Mouse (Mus musculus): ENCODE results near the gene Dpf1. TPM values are rescaled to one million over a fixed set of nuclear protein-coding genes. Genes with fewer than 3 reads are reported as not detected.
A peak's percentile ranks its signal among the peaks of the same experiment; 100 is the strongest.

The Dpf1 gene
- polyA plus RNA-seq, 1 experiment from 2014 or later = 1.9 TPM

DNA sequence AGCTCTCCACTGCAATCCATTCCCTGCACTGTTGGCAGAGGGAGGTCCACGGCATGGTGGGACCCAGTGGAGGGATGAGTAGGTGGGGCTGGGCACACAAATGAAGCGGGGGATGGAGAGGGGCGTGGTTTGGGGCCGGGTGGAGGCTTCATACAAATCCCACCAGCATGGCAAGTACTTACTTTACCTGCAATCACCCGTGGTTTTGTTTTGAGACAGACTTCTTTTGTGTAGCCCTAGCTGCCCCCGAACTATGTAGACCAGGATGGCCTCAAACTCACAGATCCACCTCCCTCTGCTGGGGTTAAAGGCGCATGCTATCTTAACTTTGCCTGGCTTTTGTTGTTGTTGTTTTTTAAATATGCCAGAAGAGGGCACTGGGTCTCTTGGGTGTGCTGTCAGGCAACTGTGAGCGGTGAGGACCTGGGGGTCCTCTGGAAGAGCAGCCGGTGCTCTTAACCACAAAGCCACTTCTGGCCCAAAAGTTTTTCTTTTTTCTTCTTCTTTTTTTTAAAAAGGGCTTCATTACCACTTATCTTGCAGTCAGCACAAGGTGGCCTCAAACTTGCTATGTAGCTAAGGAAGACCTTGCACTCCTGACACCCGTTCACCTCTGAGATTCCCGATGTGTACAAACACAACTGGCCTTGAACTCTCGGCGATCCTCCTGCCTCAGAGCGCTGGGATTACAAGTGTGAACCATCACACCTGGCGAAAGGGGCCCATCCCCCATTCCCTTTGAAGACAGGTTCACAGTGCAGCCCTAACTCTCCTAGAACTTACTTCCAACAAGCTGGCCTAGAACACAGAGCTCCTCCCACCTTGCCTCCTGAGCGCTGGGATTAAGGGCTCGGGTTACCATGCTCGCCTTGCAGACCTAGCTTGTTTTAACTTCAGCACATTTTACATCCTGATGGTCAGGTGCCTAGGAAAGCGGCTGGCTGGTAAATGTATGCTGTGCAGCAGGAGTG lies 15.9 kb downstream of the Dpf1 start:
- DNase-seq (ENCODE audit: low spot score) (no peak), ATAC-seq (ENCODE audit: low FRiP score, low TSS enrichment) (0 out of 2 replicates have a peak, but pooled peaks have one; percentile 3)
- WGBS = 21% methylated on average over 19 of the region's 19 CpGs
- no peaks in the 10 kb centered on the region for H3K27me3 ChIP-seq (ENCODE audit: control insufficient read depth, insufficient read depth, low read length)
- peak overlapping the region; percentile 45 for H3K4me2 ChIP-seq (replicated peaks; ENCODE audit: low read depth)
- peak; percentile 51 for TF ChIP-seq CTCF (IDR thresholded peaks at IDR 0.05; ENCODE audit: low read depth)
- no peak for TF ChIP-seq EP300 (optimal IDR thresholded peaks at IDR 0.05)
- peaks cover 14% of the 10 kb centered on the region; the same call in 1 of the 2 replicates for H3K4me1 ChIP-seq (replicated peaks; ENCODE audit: control insufficient read depth, insufficient read depth)
- H3K36me3 ChIP-seq (ENCODE audit: control insufficient read depth, insufficient read depth, low read length) = peaks cover 4% of the 10 kb centered on the region; the same call in 1 of the 2 replicates
- H3K9me3 ChIP-seq (ENCODE audit: control insufficient read depth, low read length) = no peaks in the 10 kb centered on the region
- H3K9ac ChIP-seq (ENCODE audit: low read length) = peak overlapping the region; percentile 35; the same call in 1 of the 2 replicates
- peak overlapping the region; percentile 25 for H3K4me3 ChIP-seq (ENCODE audit: low read depth, low read length)
- H3K27ac ChIP-seq (replicated peaks) = peak overlapping the region; percentile 67

DNA sequence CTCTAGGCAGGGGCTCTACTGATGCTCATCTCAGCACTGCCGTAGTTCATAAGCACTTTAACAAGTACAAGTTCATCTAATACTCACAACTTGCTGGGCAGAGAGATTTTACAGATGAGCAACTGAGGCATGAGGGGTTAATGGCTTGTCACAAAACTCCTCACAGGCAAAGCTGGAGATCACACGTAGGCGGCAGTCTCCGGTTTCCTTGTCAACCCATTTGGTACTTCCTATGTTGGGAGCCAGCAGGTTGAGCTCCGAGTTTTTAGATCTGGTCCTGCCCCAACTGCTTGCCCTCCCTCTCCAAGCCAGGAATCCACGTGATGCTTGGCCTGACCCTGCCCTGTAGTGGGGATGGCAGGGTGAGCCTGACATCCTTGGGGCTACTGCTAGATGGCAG lies 23.3 kb downstream of the Dpf1 start:
- H3K4me1 ChIP-seq (replicated peaks; ENCODE audit: control insufficient read depth, insufficient read depth) = no peaks in the 10 kb centered on the region
- no peak overlapping the region for H3K9ac ChIP-seq (ENCODE audit: low read length)
- no peaks in the 10 kb centered on the region for H3K9me3 ChIP-seq (ENCODE audit: control insufficient read depth, low read length)
- ATAC-seq (ENCODE audit: low FRiP score, low TSS enrichment) = no peak
- H3K36me3 ChIP-seq (ENCODE audit: control insufficient read depth, insufficient read depth, low read length) = peaks cover 28% of the 10 kb centered on the region; the same call in 1 of the 2 replicates
- no peak overlapping the region for H3K4me3 ChIP-seq (ENCODE audit: low read depth, low read length)
- no peak overlapping the region for H3K4me2 ChIP-seq (replicated peaks; ENCODE audit: low read depth)
- H3K27me3 ChIP-seq (ENCODE audit: control insufficient read depth, insufficient read depth, low read length) = no peaks in the 10 kb centered on the region
- no peak for DNase-seq (ENCODE audit: low spot score)
- WGBS = 80% methylated on average over 6 of the region's 6 CpGs
- TF ChIP-seq CTCF (IDR thresholded peaks at IDR 0.05; ENCODE audit: low read depth) (no peak), EP300 (optimal IDR thresholded peaks at IDR 0.05) (no peak)
- H3K27ac ChIP-seq (replicated peaks) = no peak overlapping the region

DNA sequence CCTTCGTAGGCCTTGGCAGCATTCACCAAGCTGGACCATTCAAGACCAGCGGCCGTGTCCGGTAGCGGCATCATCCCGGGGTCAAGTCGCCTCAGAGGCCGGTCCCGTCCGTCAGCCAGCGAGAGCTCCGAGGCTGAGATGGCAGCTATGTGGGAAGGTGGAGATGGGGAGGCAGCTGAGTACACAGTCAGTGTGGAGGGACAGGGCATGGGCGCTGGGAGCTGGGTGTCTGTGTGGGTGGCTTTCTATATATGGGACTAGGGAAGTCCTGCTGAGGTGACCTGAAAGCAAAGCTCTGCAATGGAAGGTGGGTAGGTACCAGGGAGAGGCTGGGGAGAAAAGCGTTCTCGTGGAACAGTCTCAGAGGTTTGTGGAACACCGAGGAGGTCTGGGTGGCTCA lies 25.2 kb downstream of the Dpf1 start:
- H3K36me3 ChIP-seq (ENCODE audit: control insufficient read depth, insufficient read depth, low read length) = peaks cover 28% of the 10 kb centered on the region; the same call in 1 of the 2 replicates
- H3K4me3 ChIP-seq (ENCODE audit: low read depth, low read length) = no peak overlapping the region
- H3K9ac ChIP-seq (ENCODE audit: low read length) = no peak overlapping the region
- H3K4me2 ChIP-seq (replicated peaks; ENCODE audit: low read depth) = no peak overlapping the region
- H3K4me1 ChIP-seq (replicated peaks; ENCODE audit: control insufficient read depth, insufficient read depth) = no peaks in the 10 kb centered on the region
- H3K27me3 ChIP-seq (ENCODE audit: control insufficient read depth, insufficient read depth, low read length) = no peaks in the 10 kb centered on the region
- no peak overlapping the region for H3K27ac ChIP-seq (replicated peaks)
- no peak for TF ChIP-seq EP300 (optimal IDR thresholded peaks at IDR 0.05)
- no peak for TF ChIP-seq CTCF (IDR thresholded peaks at IDR 0.05; ENCODE audit: low read depth)
- 89% methylated on average over 16 of the region's 16 CpGs for WGBS
- no peak for DNase-seq (ENCODE audit: low spot score)
- no peaks in the 10 kb centered on the region for H3K9me3 ChIP-seq (ENCODE audit: control insufficient read depth, low read length)
- ATAC-seq (ENCODE audit: low FRiP score, low TSS enrichment) = no peak

DNA sequence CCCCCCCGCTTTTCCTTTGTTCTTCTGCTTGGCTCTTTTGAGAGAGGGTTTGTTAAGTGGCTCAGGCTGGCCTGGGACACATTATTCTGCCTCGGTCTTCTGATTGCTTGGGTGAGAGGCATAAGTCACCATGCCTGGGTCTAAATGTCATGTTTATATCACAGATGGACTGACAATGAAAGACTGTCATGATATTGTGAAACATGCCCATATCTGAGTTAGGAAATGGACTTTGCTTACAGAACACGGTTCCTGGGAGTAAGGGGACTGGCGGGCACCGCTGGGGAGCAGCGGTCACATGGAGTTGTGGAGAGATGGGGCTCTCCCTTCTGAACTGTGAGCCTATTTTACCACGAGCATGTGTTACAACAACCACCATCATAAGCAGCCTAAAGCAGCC lies 30.4 kb downstream of the Dpf1 start:
- WGBS = 72% methylated on average over 6 of the region's 7 CpGs
- no peak for DNase-seq (ENCODE audit: low spot score)
- H3K4me2 ChIP-seq (replicated peaks; ENCODE audit: low read depth) = no peak overlapping the region
- TF ChIP-seq CTCF (IDR thresholded peaks at IDR 0.05; ENCODE audit: low read depth) (no peak), EP300 (optimal IDR thresholded peaks at IDR 0.05) (no peak)
- H3K4me3 ChIP-seq (ENCODE audit: low read depth, low read length) = no peak overlapping the region
- H3K27me3 ChIP-seq (ENCODE audit: control insufficient read depth, insufficient read depth, low read length) = no peaks in the 10 kb centered on the region
- no peak overlapping the region for H3K27ac ChIP-seq (replicated peaks)
- no peak overlapping the region for H3K9ac ChIP-seq (ENCODE audit: low read length)
- peaks cover 21% of the 10 kb centered on the region; the same call in 1 of the 2 replicates for H3K36me3 ChIP-seq (ENCODE audit: control insufficient read depth, insufficient read depth, low read length)
- H3K9me3 ChIP-seq (ENCODE audit: control insufficient read depth, low read length) = no peaks in the 10 kb centered on the region
- H3K4me1 ChIP-seq (replicated peaks; ENCODE audit: control insufficient read depth, insufficient read depth) = no peaks in the 10 kb centered on the region
- no peak for ATAC-seq (ENCODE audit: low FRiP score, low TSS enrichment)

DNA sequence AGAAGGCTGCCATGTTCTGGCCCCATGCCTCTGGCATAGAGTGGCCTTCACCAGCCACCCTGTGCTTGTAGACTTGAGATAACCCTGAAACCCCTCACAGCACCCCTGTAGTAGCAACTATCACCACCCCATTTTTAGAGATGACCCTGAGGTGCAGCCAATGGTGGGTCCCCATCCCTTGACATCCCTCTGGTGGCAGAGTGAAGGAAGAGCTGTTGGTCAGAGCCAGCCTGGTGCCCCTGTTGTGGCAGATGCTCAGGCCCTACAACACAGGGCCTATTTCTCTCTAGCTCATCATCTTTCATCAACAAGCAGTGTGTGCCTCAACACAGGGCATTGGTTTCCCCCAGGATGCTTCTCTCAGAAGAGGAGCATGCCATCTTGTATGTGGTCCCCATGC lies 31.5 kb downstream of the Dpf1 start:
- no peaks in the 10 kb centered on the region for H3K4me1 ChIP-seq (replicated peaks; ENCODE audit: control insufficient read depth, insufficient read depth)
- H3K27ac ChIP-seq (replicated peaks) = no peak overlapping the region
- no peak overlapping the region for H3K4me3 ChIP-seq (ENCODE audit: low read depth, low read length)
- no peak overlapping the region for H3K9ac ChIP-seq (ENCODE audit: low read length)
- no peaks in the 10 kb centered on the region for H3K27me3 ChIP-seq (ENCODE audit: control insufficient read depth, insufficient read depth, low read length)
- H3K9me3 ChIP-seq (ENCODE audit: control insufficient read depth, low read length) = no peaks in the 10 kb centered on the region
- H3K36me3 ChIP-seq (ENCODE audit: control insufficient read depth, insufficient read depth, low read length) = peaks cover 14% of the 10 kb centered on the region; the same call in 1 of the 2 replicates
- ATAC-seq (ENCODE audit: low FRiP score, low TSS enrichment) (no peak), DNase-seq (ENCODE audit: low spot score) (no peak)
- H3K4me2 ChIP-seq (replicated peaks; ENCODE audit: low read depth) = no peak overlapping the region
- TF ChIP-seq CTCF (IDR thresholded peaks at IDR 0.05; ENCODE audit: low read depth) (peak; percentile 50), EP300 (optimal IDR thresholded peaks at IDR 0.05) (no peak)
